Mouse (Mus musculus): Measurements from ENCODE around the gene Rln3. TPM values are rescaled to one million over a fixed set of nuclear protein-coding genes. Genes with fewer than 3 reads are reported as not detected.

Gene Rln3
- polyA plus RNA-seq, 1 experiment from 2014 or later = not detected

GRCm38 (mm10) chr8:84071921-84072320 lies 27.1 kb upstream of the Rln3 start:
- WGBS (ENCODE audit: insufficient replicate concordance) = 53% methylated on average over 3 of the region's 3 CpGs
- Histone ChIP-seq H3K27ac (no peak overlapping the region), H3K27me3 (replicated peaks) (no peaks in the 10 kb centered on the region)

GRCm38 (mm10) chr8:84070667-84071066 lies 25.9 kb upstream of the Rln3 start:
- H3K36me3 ChIP-seq = peaks cover 13% of the 10 kb centered on the region
- no peaks in the 10 kb centered on the region for H3K9me3 ChIP-seq (replicated peaks)
- no peak overlapping the region for H3K9ac ChIP-seq
- peaks cover 49% of the 10 kb centered on the region for H3K4me1 ChIP-seq
- WGBS (ENCODE audit: insufficient replicate concordance) = 77% methylated on average over 2 of the region's 2 CpGs
- ATAC-seq = no peak
- no peaks in the 10 kb centered on the region for H3K27me3 ChIP-seq (replicated peaks)
- no peak overlapping the region for H3K4me3 ChIP-seq
- H3K4me2 ChIP-seq = no peak overlapping the region
- no peak overlapping the region for H3K27ac ChIP-seq

More at GRCm38 (mm10) chr8:84071921-84072320, 27.1 kb upstream of the Rln3 start:
- no peaks in the 10 kb centered on the region for H3K9me3 ChIP-seq (replicated peaks)
- no peak overlapping the region for H3K4me2 ChIP-seq
- no peak overlapping the region for H3K4me3 ChIP-seq
- H3K36me3 ChIP-seq = peaks cover 18% of the 10 kb centered on the region
- peaks cover 48% of the 10 kb centered on the region for H3K4me1 ChIP-seq
- H3K9ac ChIP-seq = no peak overlapping the region
- no peak for ATAC-seq

GRCm38 (mm10) chr8:84070241-84070640 lies 25.4 kb upstream of the Rln3 start:
- Histone ChIP-seq H3K27ac (no peak overlapping the region), H3K27me3 (replicated peaks) (no peaks in the 10 kb centered on the region), H3K4me2 (no peak overlapping the region), H3K36me3 (peaks cover 13% of the 10 kb centered on the region), H3K9ac (no peak overlapping the region), H3K4me1 (peaks cover 53% of the 10 kb centered on the region), H3K4me3 (no peak overlapping the region), H3K9me3 (replicated peaks) (no peaks in the 10 kb centered on the region)
- WGBS (ENCODE audit: insufficient replicate concordance) = 64% methylated on average over 5 of the region's 5 CpGs
- ATAC-seq = no peak

- ATAC-seq = no peak
- Histone ChIP-seq H3K27me3 (replicated peaks) (no peaks in the 10 kb centered on the region), H3K9ac (no peak overlapping the region), H3K4me2 (no peak overlapping the region), H3K4me3 (no peak overlapping the region), H3K4me1 (peaks cover 58% of the 10 kb centered on the region), H3K36me3 (peaks cover 8% of the 10 kb centered on the region), H3K9me3 (replicated peaks) (no peaks in the 10 kb centered on the region), H3K27ac (no peak overlapping the region)
- WGBS (ENCODE audit: insufficient replicate concordance) = 73% methylated on average over 2 of the region's 2 CpGs
Observed at GRCm38 (mm10) chr8:84069750-84070149, 24.9 kb upstream of the Rln3 start.

DNA sequence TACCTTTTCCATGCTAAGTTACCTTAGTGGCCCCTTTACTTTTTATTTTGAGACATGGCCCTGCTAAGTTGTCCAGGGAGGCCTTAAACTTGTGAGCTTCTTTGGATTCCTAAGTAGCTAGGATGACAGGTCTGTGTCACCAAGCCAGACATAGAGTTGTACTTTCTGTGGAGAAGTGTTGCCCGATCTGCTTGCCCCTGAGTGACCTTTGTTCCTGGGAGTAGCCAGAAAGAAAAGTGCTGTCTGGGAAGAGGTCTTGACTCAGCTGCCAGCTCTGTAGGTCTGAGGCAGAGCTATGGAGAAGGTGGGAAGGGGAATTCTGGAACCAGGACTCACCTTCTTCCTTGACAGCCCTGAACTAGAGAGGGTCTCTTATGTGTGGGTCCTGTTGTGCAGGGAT lies 24.4 kb upstream of the Rln3 start:
- H3K9me3 ChIP-seq (replicated peaks) = no peaks in the 10 kb centered on the region
- ATAC-seq = no peak
- no peaks in the 10 kb centered on the region for H3K27me3 ChIP-seq (replicated peaks)
- H3K36me3 ChIP-seq = peaks cover 4% of the 10 kb centered on the region; the same call in 1 of the 2 replicates
- no peak overlapping the region for H3K4me3 ChIP-seq
- H3K4me2 ChIP-seq = 0 out of 2 replicates have a peak overlapping the region, but pooled peaks have one; percentile 12
- 54% methylated on average over 1 of the region's 1 CpGs for WGBS (ENCODE audit: insufficient replicate concordance)
- peaks cover 62% of the 10 kb centered on the region for H3K4me1 ChIP-seq
- H3K27ac ChIP-seq = no peak overlapping the region
- no peak overlapping the region for H3K9ac ChIP-seq

GRCm38 (mm10) chr8:84068316-84069035 lies 23.7 kb upstream of the Rln3 start:
- no peak for ATAC-seq
- H3K9me3 ChIP-seq (replicated peaks) = no peaks in the 10 kb centered on the region
- no peak overlapping the region for H3K27ac ChIP-seq
- WGBS (ENCODE audit: insufficient replicate concordance) = 38% methylated on average over 12 of the region's 12 CpGs
- no peaks in the 10 kb centered on the region for H3K36me3 ChIP-seq
- H3K27me3 ChIP-seq (replicated peaks) = no peaks in the 10 kb centered on the region
- H3K4me1 ChIP-seq = peaks cover 69% of the 10 kb centered on the region
- H3K4me3 ChIP-seq = no peak overlapping the region
- peak overlapping the region; percentile 6; the same call in 1 of the 2 replicates for H3K9ac ChIP-seq
- H3K4me2 ChIP-seq = peak overlapping the region; percentile 89

DNA sequence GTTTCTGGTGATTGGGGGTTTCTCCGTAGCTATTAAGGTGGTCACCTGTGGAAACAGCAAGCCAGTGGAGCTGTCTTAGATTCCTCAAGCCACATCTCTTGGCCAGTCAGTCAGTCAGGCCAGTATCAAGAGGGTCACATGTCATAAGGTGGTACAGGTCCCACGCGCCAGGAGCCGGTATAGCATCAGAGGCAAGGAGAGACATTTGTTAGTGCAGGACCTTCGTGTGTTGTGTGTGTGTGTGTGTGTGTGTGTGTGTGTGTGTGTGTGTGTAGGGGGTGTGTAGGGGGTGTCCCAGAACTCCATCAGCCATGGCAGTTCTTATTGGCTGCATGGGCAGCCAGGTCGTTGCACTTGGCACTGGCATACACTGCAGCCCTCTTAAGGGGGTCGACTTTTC lies 23.1 kb upstream of the Rln3 start:
- ATAC-seq = no peak
- H3K9ac ChIP-seq = 0 out of 2 replicates have a peak overlapping the region, but pooled peaks have one; percentile 45
- WGBS (ENCODE audit: insufficient replicate concordance) = 76% methylated on average over 7 of the region's 7 CpGs
- peak overlapping the region; percentile 89 for H3K4me2 ChIP-seq
- peak overlapping the region; percentile 79 for H3K4me3 ChIP-seq
- H3K27ac ChIP-seq = peak overlapping the region; percentile 57
- H3K27me3 ChIP-seq (replicated peaks) = no peaks in the 10 kb centered on the region
- no peaks in the 10 kb centered on the region for H3K9me3 ChIP-seq (replicated peaks)
- H3K36me3 ChIP-seq = no peaks in the 10 kb centered on the region
- H3K4me1 ChIP-seq = peaks cover 69% of the 10 kb centered on the region

DNA sequence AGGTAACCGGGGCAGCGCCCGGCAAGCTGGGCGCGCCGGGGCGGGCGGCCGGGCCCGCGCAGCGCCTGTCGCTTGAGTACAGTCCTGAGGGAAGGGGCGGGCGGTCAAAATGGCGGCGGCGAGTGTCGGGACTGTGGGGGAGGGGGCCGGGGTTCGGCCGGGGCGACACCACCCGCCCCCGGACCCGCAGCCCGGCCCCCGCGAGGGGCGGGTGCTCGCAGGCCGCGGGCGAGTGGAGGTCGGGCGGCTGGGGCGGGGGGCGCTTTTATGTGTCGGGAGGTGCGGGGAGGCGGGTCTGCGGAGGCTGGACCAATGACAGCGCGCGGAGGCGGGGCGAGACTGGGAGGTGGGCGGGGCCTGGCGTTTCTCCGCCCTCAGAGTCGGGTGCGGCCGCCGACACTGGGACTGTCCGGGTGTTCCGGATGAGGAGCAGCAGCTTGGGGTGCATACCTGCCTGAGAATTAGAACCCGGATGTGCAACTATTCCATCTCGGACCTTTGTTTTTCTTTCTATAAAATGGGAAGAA lies 22.3 kb upstream of the Rln3 start:
- peak overlapping the region; percentile 81 for H3K9ac ChIP-seq
- no peaks in the 10 kb centered on the region for H3K9me3 ChIP-seq (replicated peaks)
- peaks cover 66% of the 10 kb centered on the region for H3K4me1 ChIP-seq
- H3K4me2 ChIP-seq = peak overlapping the region; percentile 89
- H3K4me3 ChIP-seq = peak overlapping the region; percentile 79
- whole genome bisulfite sequencing (ENCODE audit: insufficient replicate concordance) = 1% methylated on average over 54 of the region's 58 CpGs
- H3K36me3 ChIP-seq = no peaks in the 10 kb centered on the region
- ATAC-seq = peak; percentile 69
- no peaks in the 10 kb centered on the region for H3K27me3 ChIP-seq (replicated peaks)
- H3K27ac ChIP-seq = peak overlapping the region; percentile 98

GRCm38 (mm10) chr8:84066291-84066930 lies 21.6 kb upstream of the Rln3 start, which contains the start of gene Rfx1:
Rfx1 (plus strand) TSS chr8:84066834.
- H3K36me3 ChIP-seq = no peaks in the 10 kb centered on the region
- H3K4me3 ChIP-seq = peak within 1 kb of the TSS; percentile 79
- peak within 1 kb of the TSS; percentile 98 for H3K27ac ChIP-seq
- peaks cover 59% of the 10 kb centered on the region for H3K4me1 ChIP-seq
- H3K27me3 ChIP-seq (replicated peaks) = no peaks in the 10 kb centered on the region
- H3K9me3 ChIP-seq (replicated peaks) = no peaks in the 10 kb centered on the region
- WGBS (ENCODE audit: insufficient replicate concordance) = under 1% methylated on average over 51 of the region's 51 CpGs
- ATAC-seq = peak; percentile 95
- peak within 1 kb of the TSS; percentile 89 for H3K4me2 ChIP-seq
- H3K9ac ChIP-seq = peak within 1 kb of the TSS; percentile 85

- Histone ChIP-seq H3K9me3 (replicated peaks) (no peaks in the 10 kb centered on the region), H3K27ac (peak overlapping the region; percentile 98), H3K4me2 (peak overlapping the region; percentile 89), H3K4me3 (peak overlapping the region; percentile 79), H3K9ac (peak overlapping the region; percentile 85), H3K36me3 (no peaks in the 10 kb centered on the region), H3K27me3 (replicated peaks) (no peaks in the 10 kb centered on the region), H3K4me1 (peaks cover 56% of the 10 kb centered on the region)
- no peak for ATAC-seq
- 27% methylated on average over 5 of the region's 5 CpGs for WGBS (ENCODE audit: insufficient replicate concordance)
Observed at GRCm38 (mm10) chr8:84065457-84066072, 20.8 kb upstream of the Rln3 start.

GRCm38 (mm10) chr8:84065037-84065436 lies 20.2 kb upstream of the Rln3 start, which contains the start of gene Gm10643:
Gm10643 (minus strand) TSS chr8:84065137.
- Histone ChIP-seq H3K36me3 (no peaks in the 10 kb centered on the region), H3K4me2 (peak within 1 kb of the TSS; percentile 89), H3K4me3 (peak within 1 kb of the TSS; percentile 79), H3K4me1 (peaks cover 56% of the 10 kb centered on the region), H3K27me3 (replicated peaks) (no peaks in the 10 kb centered on the region), H3K9ac (peak within 1 kb of the TSS; percentile 85), H3K9me3 (replicated peaks) (no peaks in the 10 kb centered on the region), H3K27ac (peak within 1 kb of the TSS; percentile 98)
- WGBS (ENCODE audit: insufficient replicate concordance) = 96% methylated on average over 1 of the region's 1 CpGs
- ATAC-seq = no peak

All from liver, embryonic 12.5 days (tissue).